Mouse (Mus musculus): ENCODE measurements around the gene Taldo1.

DNA sequence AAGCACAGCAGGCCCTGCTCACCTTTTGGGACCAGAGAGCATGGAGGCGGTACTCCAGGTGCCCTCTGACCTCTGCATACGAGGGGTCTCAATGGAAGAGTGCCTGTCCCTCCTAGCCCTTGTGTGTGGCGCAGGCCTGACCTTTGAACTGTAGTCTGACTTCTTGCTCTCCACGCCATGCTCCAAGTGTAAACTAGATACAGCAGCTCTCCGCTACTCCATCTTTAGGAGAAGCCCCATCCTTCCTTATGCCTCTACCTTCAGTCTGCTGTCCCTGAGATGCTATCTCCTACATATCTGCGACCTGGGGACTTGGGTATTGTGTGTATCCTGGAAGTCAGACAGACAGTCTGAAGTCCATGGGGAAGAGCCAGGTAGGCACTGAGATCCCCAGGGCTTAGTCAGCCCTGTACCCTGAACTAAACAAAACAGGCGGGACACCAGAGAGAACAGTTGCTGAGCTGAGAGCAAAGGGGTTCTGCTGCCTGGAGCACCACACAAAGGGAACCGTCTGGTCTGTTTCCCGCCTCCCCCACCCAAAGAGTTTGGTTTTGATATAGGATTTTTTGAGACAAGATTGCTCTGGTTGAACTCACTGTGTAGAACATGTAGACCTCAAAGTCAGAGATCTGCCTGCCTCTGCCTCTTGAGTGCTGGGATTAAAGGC, 44.0 kb downstream of the Taldo1 start:
- no peak for TF ChIP-seq CTCF (IDR thresholded peaks at IDR 0.05; ENCODE audit: borderline replicate concordance, extremely low read depth, insufficient read depth, insufficient read length)
- no peak for TF ChIP-seq POLR2A (IDR thresholded peaks at IDR 0.05; ENCODE audit: borderline replicate concordance, extremely low read depth, insufficient read depth, insufficient read length, poor library complexity, severe bottlenecking)

Data from brain, embryonic 14.5 days (tissue).